Mouse (Mus musculus): Measurements from ENCODE around the gene Tmem176b. TPM values are rescaled to one million over a fixed set of nuclear protein-coding genes. Genes with fewer than 3 reads are reported as not detected.

Gene Tmem176b
- total and polyA plus RNA-seq, 2 experiments: 92.9 to 394 TPM

- no peak overlapping the region for H3K4me3 ChIP-seq (ENCODE audit: insufficient read depth, low read depth, low read length)
- H3K27me3 ChIP-seq (ENCODE audit: control insufficient read depth, insufficient read depth, low read length): no peaks in the 10 kb centered on the region
- TF ChIP-seq CTCF (IDR thresholded peaks at IDR 0.05; ENCODE audit: low read depth, low read length) (no peak), POLR2A (IDR thresholded peaks at IDR 0.05; ENCODE audit: extremely low read depth, insufficient read depth, low read length) (no peak)
- H3K36me3 ChIP-seq (ENCODE audit: control insufficient read depth, insufficient read depth, low read length): no peaks in the 10 kb centered on the region
- H3K79me2 ChIP-seq (ENCODE audit: control insufficient read depth, insufficient read depth, low read length): no peaks in the 10 kb centered on the region
- no peak for DNase-seq (ENCODE audit: extremely low read depth, low read depth, low spot score)
- H3K4me1 ChIP-seq (ENCODE audit: control insufficient read depth, insufficient read depth, low read length): peaks cover 4% of the 10 kb centered on the region; the same call in 1 of the 2 replicates
- H3K9ac ChIP-seq (ENCODE audit: low read depth, low read length): no peak overlapping the region
- WGBS: 98% methylated on average over 1 of the region's 1 CpGs
- H3K27ac ChIP-seq (replicated peaks; ENCODE audit: insufficient read depth, low read depth, low read length): no peak overlapping the region
Measured at GRCm38 (mm10) chr6:48801897-48802296, 39.4 kb downstream of the Tmem176b start.

- TF ChIP-seq POLR2A (IDR thresholded peaks at IDR 0.05; ENCODE audit: extremely low read depth, insufficient read depth, low read length): no peak
- no peak for TF ChIP-seq CTCF (IDR thresholded peaks at IDR 0.05; ENCODE audit: low read depth, low read length)
- Histone ChIP-seq H3K9ac (ENCODE audit: low read depth, low read length) (no peak overlapping the region), H3K79me2 (ENCODE audit: control insufficient read depth, insufficient read depth, low read length) (no peaks in the 10 kb centered on the region), H3K4me1 (ENCODE audit: control insufficient read depth, insufficient read depth, low read length) (peaks cover 13% of the 10 kb centered on the region; the same call in 1 of the 2 replicates), H3K27ac (replicated peaks; ENCODE audit: insufficient read depth, low read depth, low read length) (no peak overlapping the region), H3K36me3 (ENCODE audit: control insufficient read depth, insufficient read depth, low read length) (no peaks in the 10 kb centered on the region), H3K27me3 (ENCODE audit: control insufficient read depth, insufficient read depth, low read length) (peaks cover 7% of the 10 kb centered on the region), H3K4me3 (ENCODE audit: insufficient read depth, low read depth, low read length) (no peak overlapping the region)
- DNase-seq (ENCODE audit: extremely low read depth, low read depth, low spot score): no peak
- WGBS: 68% methylated on average over 2 of the region's 2 CpGs
Measured at GRCm38 (mm10) chr6:48787867-48788266, 53.4 kb downstream of the Tmem176b start.

DNA sequence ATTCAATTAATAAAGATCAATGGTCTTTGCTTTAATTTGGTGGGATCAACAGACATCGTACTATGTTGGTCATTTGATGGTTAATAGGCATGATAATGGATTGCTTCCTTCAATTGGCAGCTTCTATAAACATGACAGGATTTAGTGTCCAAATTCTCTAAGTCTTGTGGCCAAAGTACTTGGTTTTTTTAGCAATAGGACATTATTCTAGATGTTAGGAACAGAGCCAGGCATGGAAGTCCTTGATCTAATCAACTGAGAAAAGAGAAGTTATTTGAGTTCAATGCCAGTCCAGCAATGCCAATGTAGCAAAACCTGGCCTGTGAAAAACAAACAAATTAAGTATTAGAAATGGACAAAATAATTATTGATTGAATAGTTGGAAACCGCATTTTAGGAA is 55.7 kb downstream of the Tmem176b start:
- no peak overlapping the region; the same call in 1 of the 2 replicates for H3K27ac ChIP-seq (replicated peaks; ENCODE audit: insufficient read depth, low read depth, low read length)
- peaks cover 13% of the 10 kb centered on the region; the same call in 1 of the 2 replicates for H3K4me1 ChIP-seq (ENCODE audit: control insufficient read depth, insufficient read depth, low read length)
- H3K4me3 ChIP-seq (ENCODE audit: insufficient read depth, low read depth, low read length): no peak overlapping the region
- 35% methylated on average over 2 of the region's 2 CpGs for WGBS
- peaks cover 7% of the 10 kb centered on the region for H3K27me3 ChIP-seq (ENCODE audit: control insufficient read depth, insufficient read depth, low read length)
- no peaks in the 10 kb centered on the region for H3K36me3 ChIP-seq (ENCODE audit: control insufficient read depth, insufficient read depth, low read length)
- TF ChIP-seq CTCF (IDR thresholded peaks at IDR 0.05; ENCODE audit: low read depth, low read length): no peak
- no peak for TF ChIP-seq POLR2A (IDR thresholded peaks at IDR 0.05; ENCODE audit: extremely low read depth, insufficient read depth, low read length)
- peak; percentile 88 for DNase-seq (ENCODE audit: extremely low read depth, low read depth, low spot score)
- H3K9ac ChIP-seq (ENCODE audit: low read depth, low read length): no peak overlapping the region
- H3K79me2 ChIP-seq (ENCODE audit: control insufficient read depth, insufficient read depth, low read length): no peaks in the 10 kb centered on the region

DNA sequence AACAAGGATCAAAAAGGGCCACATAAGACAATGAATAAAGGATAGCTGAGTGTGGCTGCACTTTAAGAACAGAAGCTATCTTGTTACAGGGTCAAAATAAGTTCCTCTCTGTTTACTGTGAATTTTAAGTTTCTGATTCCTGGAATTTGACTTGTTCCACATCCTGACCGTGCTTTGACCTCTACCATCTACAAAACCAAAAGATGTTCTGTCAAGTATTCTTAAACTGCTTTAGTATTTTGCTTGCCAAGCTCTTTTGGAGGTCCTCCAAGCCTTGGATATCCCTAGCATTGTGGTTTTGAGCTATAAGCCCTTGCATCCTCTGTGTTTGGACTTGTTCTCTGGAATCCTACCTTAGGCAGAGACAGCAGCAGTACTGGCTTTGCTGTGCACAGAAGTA is 56.1 kb downstream of the Tmem176b start:
- Histone ChIP-seq H3K27me3 (ENCODE audit: control insufficient read depth, insufficient read depth, low read length) (peaks cover 7% of the 10 kb centered on the region), H3K79me2 (ENCODE audit: control insufficient read depth, insufficient read depth, low read length) (no peaks in the 10 kb centered on the region), H3K4me3 (ENCODE audit: insufficient read depth, low read depth, low read length) (no peak overlapping the region), H3K4me1 (ENCODE audit: control insufficient read depth, insufficient read depth, low read length) (peaks cover 13% of the 10 kb centered on the region; the same call in 1 of the 2 replicates), H3K27ac (replicated peaks; ENCODE audit: insufficient read depth, low read depth, low read length) (no peak overlapping the region; the same call in 1 of the 2 replicates), H3K36me3 (ENCODE audit: control insufficient read depth, insufficient read depth, low read length) (no peaks in the 10 kb centered on the region), H3K9ac (ENCODE audit: low read depth, low read length) (no peak overlapping the region)
- peak; percentile 47 for DNase-seq (ENCODE audit: extremely low read depth, low read depth, low spot score)
- TF ChIP-seq POLR2A (IDR thresholded peaks at IDR 0.05; ENCODE audit: extremely low read depth, insufficient read depth, low read length) (no peak), CTCF (IDR thresholded peaks at IDR 0.05; ENCODE audit: low read depth, low read length) (no peak)
- WGBS: 61% methylated on average over 1 of the region's 1 CpGs

DNA sequence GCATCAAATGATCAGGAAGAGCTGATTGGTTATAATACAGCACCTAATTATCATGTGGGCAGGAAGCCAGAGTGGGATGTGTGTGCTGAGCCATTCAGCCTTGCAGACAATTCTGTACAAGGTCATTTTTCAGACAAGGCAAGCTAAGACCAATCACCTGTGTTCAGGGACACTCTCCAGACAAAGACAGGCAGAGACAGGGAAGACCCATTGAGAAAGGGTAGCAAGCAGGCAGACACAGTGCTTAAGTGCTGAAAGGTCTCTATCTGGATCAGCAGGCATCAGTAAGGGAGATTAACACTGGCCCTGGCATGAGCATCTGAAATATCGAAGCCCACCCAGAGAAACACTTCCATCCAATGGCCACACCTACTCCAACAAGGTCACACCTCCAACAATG is 56.9 kb downstream of the Tmem176b start:
- no peaks in the 10 kb centered on the region for H3K36me3 ChIP-seq (ENCODE audit: control insufficient read depth, insufficient read depth, low read length)
- peak overlapping the region; percentile 64 for H3K27ac ChIP-seq (replicated peaks; ENCODE audit: insufficient read depth, low read depth, low read length)
- H3K79me2 ChIP-seq (ENCODE audit: control insufficient read depth, insufficient read depth, low read length): no peaks in the 10 kb centered on the region
- no peak overlapping the region for H3K4me3 ChIP-seq (ENCODE audit: insufficient read depth, low read depth, low read length)
- H3K4me1 ChIP-seq (ENCODE audit: control insufficient read depth, insufficient read depth, low read length): peaks cover 13% of the 10 kb centered on the region; the same call in 1 of the 2 replicates
- DNase-seq (ENCODE audit: extremely low read depth, low read depth, low spot score): no peak
- TF ChIP-seq POLR2A (IDR thresholded peaks at IDR 0.05; ENCODE audit: extremely low read depth, insufficient read depth, low read length) (no peak), CTCF (IDR thresholded peaks at IDR 0.05; ENCODE audit: low read depth, low read length) (no peak)
- WGBS: 81% methylated on average over 1 of the region's 1 CpGs
- no peak overlapping the region for H3K9ac ChIP-seq (ENCODE audit: low read depth, low read length)
- H3K27me3 ChIP-seq (ENCODE audit: control insufficient read depth, insufficient read depth, low read length): peaks cover 7% of the 10 kb centered on the region

Other genes starting within 250 kb of the Tmem176b start
- 31.1 and 47.2 TPM in 2 replicates for gene Repin1, start 247.6 kb downstream of the Tmem176b start, total RNA-seq (2014; rRNA removed)
- gene Repin1, start 247.6 kb downstream of the Tmem176b start, polyA plus RNA-seq (2012; rRNA removed): 73.6 and 74.7 TPM in 2 replicates
- gene Gm44965, start 247.6 kb downstream of the Tmem176b start, total RNA-seq (2014; rRNA removed): not detected in 2 replicates
- not detected in 2 replicates for gene Gm44965, start 247.6 kb downstream of the Tmem176b start, polyA plus RNA-seq (2012; rRNA removed)
- 0.83 and 1.5 TPM in 2 replicates for gene Zfp775, start 239.4 kb downstream of the Tmem176b start, total RNA-seq (2014; rRNA removed)
- 2.0 and 2.4 TPM in 2 replicates for gene Zfp775, start 239.4 kb downstream of the Tmem176b start, polyA plus RNA-seq (2012; rRNA removed)
- gene AI854703, start 214.7 kb downstream of the Tmem176b start, total RNA-seq (2014; rRNA removed): under 0.01 TPM in 2 replicates
- gene AI854703, start 214.7 kb downstream of the Tmem176b start, polyA plus RNA-seq (2012; rRNA removed): 0.06 and 0.10 TPM in 2 replicates
- 6.1 and 6.4 TPM in 2 replicates for gene Gimap8, start 194.3 kb downstream of the Tmem176b start, total RNA-seq (2014; rRNA removed)
- gene Gimap8, start 194.3 kb downstream of the Tmem176b start, polyA plus RNA-seq (2012; rRNA removed): 1.0 and 1.4 TPM in 2 replicates
- gene Gimap9, start 165.4 kb downstream of the Tmem176b start, total RNA-seq (2014; rRNA removed): 11.6 and 12.2 TPM in 2 replicates
- 4.2 and 6.3 TPM in 2 replicates for gene Gimap9, start 165.4 kb downstream of the Tmem176b start, polyA plus RNA-seq (2012; rRNA removed)
- gene Gimap4, start 156.9 kb downstream of the Tmem176b start, total RNA-seq (2014; rRNA removed): 11.9 and 15.1 TPM in 2 replicates
- gene Gimap4, start 156.9 kb downstream of the Tmem176b start, polyA plus RNA-seq (2012; rRNA removed): 3.9 and 5.5 TPM in 2 replicates
- gene Gimap6, start 133.3 kb downstream of the Tmem176b start, total RNA-seq (2014; rRNA removed): 13.9 and 19.1 TPM in 2 replicates
- 2.6 and 2.8 TPM in 2 replicates for gene Gimap6, start 133.3 kb downstream of the Tmem176b start, polyA plus RNA-seq (2012; rRNA removed)
- not detected in 2 replicates for gene Gm28053, start 122.9 kb downstream of the Tmem176b start, total RNA-seq (2014; rRNA removed)
- not detected in 2 replicates for gene Gm28053, start 122.9 kb downstream of the Tmem176b start, polyA plus RNA-seq (2012; rRNA removed)
- 0.37 and 0.47 TPM in 2 replicates for gene Gimap7, start 122.9 kb downstream of the Tmem176b start, total RNA-seq (2014; rRNA removed)
- gene Gimap7, start 122.9 kb downstream of the Tmem176b start, polyA plus RNA-seq (2012; rRNA removed): 0.19 and 0.35 TPM in 2 replicates
- 4.1 and 5.0 TPM in 2 replicates for gene Gimap1, start 102.4 kb downstream of the Tmem176b start, total RNA-seq (2014; rRNA removed)
- gene Gimap1, start 102.4 kb downstream of the Tmem176b start, polyA plus RNA-seq (2012; rRNA removed): 2.5 TPM in 2 replicates
- gene Gimap5, start 95.3 kb downstream of the Tmem176b start, total RNA-seq (2014; rRNA removed): 1.2 and 3.3 TPM in 2 replicates
- 2.8 and 3.3 TPM in 2 replicates for gene Gimap5, start 95.3 kb downstream of the Tmem176b start, polyA plus RNA-seq (2012; rRNA removed)
- 1.7 and 1.9 TPM in 2 replicates for gene Gimap3, start 70.6 kb downstream of the Tmem176b start, total RNA-seq (2014; rRNA removed)
- gene Gimap3, start 70.6 kb downstream of the Tmem176b start, polyA plus RNA-seq (2012; rRNA removed): 1.5 and 3.1 TPM in 2 replicates
- 71.4 and 98.0 TPM in 2 replicates for gene Tmem176a, start 577 bp downstream of the Tmem176b start, total RNA-seq (2014; rRNA removed)
- 225 and 241 TPM in 2 replicates for gene Tmem176a, start 577 bp downstream of the Tmem176b start, polyA plus RNA-seq (2012; rRNA removed)
- gene Aoc1, start 31.4 kb upstream of the Tmem176b start, total RNA-seq (2014; rRNA removed): 0.09 and 0.20 TPM in 2 replicates
- 0.14 and 0.17 TPM in 2 replicates for gene Aoc1, start 31.4 kb upstream of the Tmem176b start, polyA plus RNA-seq (2012; rRNA removed)
- not detected in 2 replicates for gene 1600015I10Rik, start 88.4 kb upstream of the Tmem176b start, total RNA-seq (2014; rRNA removed)
- gene 1600015I10Rik, start 88.4 kb upstream of the Tmem176b start, polyA plus RNA-seq (2012; rRNA removed): not detected in 2 replicates
- not detected in 2 replicates for gene Doxl2, start 133.5 kb upstream of the Tmem176b start, total RNA-seq (2014; rRNA removed)
- not detected in 2 replicates for gene Doxl2, start 133.5 kb upstream of the Tmem176b start, polyA plus RNA-seq (2012; rRNA removed)
- not detected in 2 replicates for gene Svs1, start 145.4 kb upstream of the Tmem176b start, total RNA-seq (2014; rRNA removed)
- gene Svs1, start 145.4 kb upstream of the Tmem176b start, polyA plus RNA-seq (2012; rRNA removed): not detected in 2 replicates
- under 0.01 and 0.07 TPM in 2 replicates for gene Gpnmb, start 195.1 kb upstream of the Tmem176b start, total RNA-seq (2014; rRNA removed)
- gene Gpnmb, start 195.1 kb upstream of the Tmem176b start, polyA plus RNA-seq (2012; rRNA removed): 0.20 and 0.36 TPM in 2 replicates
- 27.9 and 28.5 TPM in 2 replicates for gene Malsu1, start 232.3 kb upstream of the Tmem176b start, total RNA-seq (2014; rRNA removed)
- 20.5 and 24.0 TPM in 2 replicates for gene Malsu1, start 232.3 kb upstream of the Tmem176b start, polyA plus RNA-seq (2012; rRNA removed)